Mouse (Mus musculus) limb, embryonic 10.5 days (tissue): ENCODE results near the gene Dlg2. TPM values are rescaled to one million over a fixed set of nuclear protein-coding genes. Genes with fewer than 3 reads are reported as not detected.
A peak's percentile ranks its signal among the peaks of the same experiment; 100 is the strongest.

Experiments used
- DNase-seq: peaks from one replicate; pipeline ENCODE4 v3.0.0-alpha.2; 2017; ENCODE audit warnings: low spot score
- H3K27ac ChIP-seq: fragments of 300-500 bp; sonication (generic); 2 replicates; pipeline ENCODE4 v1.5.1; 2016; ENCODE audit warnings: mild to moderate bottlenecking
- H3K27me3 ChIP-seq: fragments of 300-500 bp; sonication (generic); 2 replicates; pipeline ENCODE4 v1.6.1; 2016; ENCODE audit warnings: low read depth, mild to moderate bottlenecking; ENCODE audit not compliant: poor library complexity, severe bottlenecking
- H3K36me3 ChIP-seq: fragments of 300-500 bp; sonication (generic); 2 replicates; pipeline ENCODE4 v1.6.1; 2016; ENCODE audit warnings: mild to moderate bottlenecking, moderate library complexity
- H3K4me1 ChIP-seq: fragments of 300-500 bp; sonication (generic); 2 replicates; pipeline ENCODE4 v1.6.1; 2016
- H3K4me3 ChIP-seq: fragments of 300-500 bp; sonication (generic); 2 replicates; pipeline ENCODE4 v1.5.1; 2016; ENCODE audit warnings: mild to moderate bottlenecking, moderate library complexity
- H3K9me3 ChIP-seq: fragments of 300-500 bp; sonication (generic); replicated peaks from 2 replicates; pipeline ENCODE4 v1.6.1; 2016; ENCODE audit warnings: mild to moderate bottlenecking
- WGBS: fragments of 180-500 bp; shearing (Covaris S2); methylation state at CpG from one replicate; pipeline ENCODE4 v1.1.7; 2016; 5-methylcytosine and 5-hydroxymethylcytosine counted together
- polyA plus RNA-seq: library from polyadenylated mRNA; unstranded; fragments of >200 nt; fragmentation: Nextera tagmentation; extraction: Ambion mirVana; gene quantifications from 2 replicates; pipeline ENCODE4 v1.2.1, GENCODE M21; 2016

Dlg2 gene
- polyA plus RNA-seq, result 0.53 and 1.2 TPM in 2 replicates

DNA sequence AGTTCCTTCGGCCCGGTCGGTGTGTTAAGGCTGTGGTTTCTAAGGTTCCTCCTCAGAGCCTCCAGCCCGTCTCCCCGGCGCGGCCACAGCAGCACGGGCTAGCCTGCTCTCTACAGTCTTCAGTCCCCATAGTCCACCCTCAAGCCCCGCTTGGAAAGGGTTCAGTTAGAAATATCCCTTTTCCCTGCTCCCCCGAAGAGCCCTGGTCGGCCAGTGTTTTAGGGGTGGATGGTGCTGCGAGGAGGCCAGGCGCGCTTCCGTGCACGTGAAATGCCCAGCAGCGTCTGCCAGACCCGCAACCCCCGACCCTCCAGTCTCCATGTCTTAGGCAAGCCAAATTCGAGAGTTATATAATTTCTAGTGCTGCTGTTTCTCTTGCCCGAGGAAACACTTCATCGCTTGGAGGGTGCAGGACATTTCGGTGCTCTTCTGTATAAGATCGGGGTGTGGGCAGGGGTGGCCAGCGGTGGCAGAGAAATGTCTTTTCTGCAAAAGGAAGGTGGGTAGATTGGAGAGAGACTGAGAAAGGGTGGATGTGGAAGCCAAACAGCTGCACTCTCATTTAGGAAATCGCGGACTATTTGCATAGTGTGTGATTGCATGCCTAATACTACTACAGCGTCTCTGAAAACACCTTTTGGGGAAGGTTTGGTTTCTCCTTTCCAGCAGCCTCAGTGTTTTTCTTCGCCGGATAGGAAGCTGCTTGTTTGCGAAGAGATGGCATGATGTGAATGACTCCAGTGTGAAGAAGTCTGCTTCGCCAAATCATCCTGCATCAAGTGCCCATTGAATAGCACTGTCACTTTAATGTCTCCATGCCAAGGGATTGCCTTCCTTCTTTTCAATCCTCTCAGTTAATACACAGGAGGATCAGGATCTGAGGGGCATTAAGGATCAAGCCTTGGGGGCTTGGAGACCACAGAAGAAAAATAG, at the start of gene Dlg2:
Gene Dlg2, plus strand, starts transcription at position 360 of the 933 bp plus-strand sequence.
- peak within 1 kb of the TSS; percentile 85 for H3K27ac ChIP-seq
- H3K9me3 ChIP-seq, result no peaks in the 10 kb centered on the region
- H3K36me3 ChIP-seq, result no peaks in the 10 kb centered on the region
- peaks cover 16% of the 10 kb centered on the region for H3K4me1 ChIP-seq
- under 1% methylated on average over 32 of the region's 32 CpGs for WGBS
- peak within 1 kb of the TSS; percentile 70 for H3K4me3 ChIP-seq
- H3K27me3 ChIP-seq, result peaks cover 18% of the 10 kb centered on the region
- DNase-seq, result no peak

DNA sequence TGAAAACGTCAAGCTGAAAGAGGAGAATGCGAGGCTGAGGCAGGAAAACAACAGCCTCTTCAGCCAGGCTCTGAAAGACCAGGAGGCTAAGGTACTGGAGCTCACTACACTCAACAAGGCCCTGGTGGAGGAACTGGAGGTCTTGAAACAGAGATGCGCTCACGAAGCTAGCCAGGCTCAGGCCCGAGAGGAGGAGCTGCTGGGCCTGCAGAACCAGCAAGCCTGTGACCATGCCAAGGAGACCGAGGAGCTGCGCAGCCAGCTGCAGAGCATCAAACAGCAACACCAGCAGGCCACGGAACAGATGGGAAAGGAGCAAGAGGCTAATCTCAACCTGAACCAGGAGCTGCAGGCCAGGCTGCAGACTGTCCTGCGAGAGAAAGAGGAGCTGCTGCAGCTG, 49.5 kb upstream of the Dlg2 start:
- Histone ChIP-seq H3K27ac (0 out of 2 replicates have a peak overlapping the region, but pooled peaks have one; percentile 30), H3K27me3 (peaks cover 5% of the 10 kb centered on the region; the same call in 1 of the 2 replicates), H3K36me3 (no peaks in the 10 kb centered on the region), H3K9me3 (no peaks in the 10 kb centered on the region), H3K4me1 (peaks cover 8% of the 10 kb centered on the region), H3K4me3 (peak overlapping the region; percentile 49)
- no peak for DNase-seq
- 63% methylated on average over 9 of the region's 9 CpGs for whole genome bisulfite sequencing

DNA sequence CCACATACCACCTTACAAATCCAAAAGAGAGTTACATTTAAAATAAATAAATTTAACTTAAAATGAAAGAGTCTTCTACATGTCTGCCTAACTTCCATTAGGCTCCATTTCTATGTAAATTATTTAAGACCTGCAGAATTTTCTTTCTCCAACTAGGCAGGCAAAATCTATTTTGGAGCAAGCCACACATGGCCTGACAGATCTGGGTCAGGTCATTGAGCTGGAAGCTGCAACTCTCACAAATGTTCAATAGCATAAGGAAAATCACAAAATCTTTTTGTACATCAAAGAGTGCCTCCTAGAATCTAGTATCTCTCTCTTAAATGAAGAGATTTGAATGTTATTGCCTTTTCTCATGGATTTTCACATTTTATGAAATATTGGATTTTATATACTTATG, 44.3 kb upstream of the Dlg2 start:
- no peak for DNase-seq
- H3K27ac ChIP-seq, result no peak overlapping the region
- H3K4me1 ChIP-seq, result no peaks in the 10 kb centered on the region
- H3K4me3 ChIP-seq, result no peak overlapping the region
- no peaks in the 10 kb centered on the region for H3K36me3 ChIP-seq
- peaks cover 1% of the 10 kb centered on the region; the same call in 1 of the 2 replicates for H3K27me3 ChIP-seq
- no peaks in the 10 kb centered on the region for H3K9me3 ChIP-seq

DNA sequence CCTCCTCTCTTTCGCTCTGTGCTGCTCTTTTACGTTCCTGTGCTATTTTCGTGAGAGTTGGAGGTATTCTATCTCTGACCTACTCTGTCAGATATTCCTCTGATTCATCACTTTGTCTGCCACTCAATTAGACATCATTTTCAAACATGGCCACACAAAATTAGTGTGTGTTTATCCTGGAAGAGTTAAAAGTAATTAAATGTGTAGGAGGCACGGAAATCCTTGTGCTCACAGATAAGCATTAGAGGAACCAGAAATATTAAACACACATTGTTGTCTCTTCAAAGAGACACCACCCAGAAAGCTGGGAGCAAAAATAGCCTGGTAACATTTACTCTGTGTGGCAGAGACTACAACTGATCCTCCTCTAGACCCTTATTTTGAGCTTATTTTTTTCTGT, 36.4 kb upstream of the Dlg2 start:
- no peak overlapping the region for H3K27ac ChIP-seq
- 0 out of 2 replicates have a peak, but pooled peaks cover 2% of the 10 kb centered on the region for H3K36me3 ChIP-seq
- H3K4me3 ChIP-seq, result no peak overlapping the region
- no peaks in the 10 kb centered on the region for H3K27me3 ChIP-seq
- no peaks in the 10 kb centered on the region for H3K9me3 ChIP-seq
- DNase-seq, result no peak
- WGBS, result 86% methylated on average over 4 of the region's 4 CpGs
- no peaks in the 10 kb centered on the region for H3K4me1 ChIP-seq

DNA sequence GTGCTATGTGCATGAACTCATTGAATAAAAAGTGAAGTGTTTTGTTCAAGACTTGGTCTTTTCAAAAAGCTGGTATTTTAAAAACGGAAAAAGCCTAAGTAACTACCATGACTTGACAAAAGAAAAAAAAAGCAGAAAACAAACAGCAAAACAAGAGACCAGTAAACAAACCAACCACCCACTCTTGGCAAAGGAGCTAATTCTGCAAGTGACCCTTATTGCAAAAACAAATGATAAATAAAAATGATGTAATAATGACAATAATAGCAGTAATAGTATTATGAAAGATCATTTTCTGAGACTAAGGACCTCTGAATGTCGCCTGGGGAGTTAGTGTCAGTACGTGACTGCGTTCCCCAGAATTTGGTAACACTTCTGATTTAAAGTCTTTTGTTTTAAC, 34.4 kb upstream of the Dlg2 start:
- Histone ChIP-seq H3K27ac (peak overlapping the region; percentile 100), H3K4me3 (peak overlapping the region; percentile 95), H3K9me3 (no peaks in the 10 kb centered on the region), H3K36me3 (peaks cover 10% of the 10 kb centered on the region), H3K27me3 (no peaks in the 10 kb centered on the region), H3K4me1 (no peaks in the 10 kb centered on the region)
- WGBS, result 13% methylated on average over 4 of the region's 4 CpGs
- no peak for DNase-seq

DNA sequence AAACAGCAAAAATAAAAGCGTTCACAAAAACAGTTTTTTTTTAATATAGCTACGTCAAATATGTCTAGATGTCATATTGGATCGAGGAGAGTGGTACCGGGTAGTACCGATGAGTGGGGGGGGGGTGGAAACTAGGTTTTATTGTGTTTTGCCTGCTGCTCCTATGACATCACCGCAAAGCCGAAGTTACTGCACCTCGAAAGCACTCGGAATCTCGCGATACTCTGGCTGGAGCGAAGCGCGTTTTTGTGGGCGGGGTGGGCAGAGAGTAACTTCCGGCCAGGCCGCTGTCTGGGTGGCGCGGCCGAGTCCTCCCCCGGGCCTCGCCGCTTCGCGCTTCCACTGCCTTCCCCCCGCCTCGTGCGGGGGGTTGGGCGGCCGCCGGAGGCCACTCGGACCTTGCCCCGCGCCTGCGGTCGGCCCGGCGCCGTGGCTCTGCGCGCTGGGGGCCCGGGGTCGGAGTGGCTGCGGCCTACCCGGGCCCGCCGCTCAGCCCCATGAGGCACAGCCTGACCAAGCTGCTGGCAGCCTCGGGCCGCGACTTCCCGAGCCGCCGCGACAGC, 33.9 kb upstream of the Dlg2 start, which contains the start of gene Crebzf:
Gene Crebzf, plus strand, starts transcription at position 212 of the 563 bp plus-strand sequence.
- Histone ChIP-seq H3K9me3 (no peaks in the 10 kb centered on the region), H3K4me1 (no peaks in the 10 kb centered on the region), H3K4me3 (peak within 1 kb of the TSS; percentile 95), H3K27ac (peak within 1 kb of the TSS; percentile 100), H3K27me3 (no peaks in the 10 kb centered on the region), H3K36me3 (peaks cover 16% of the 10 kb centered on the region)
- WGBS, result under 1% methylated on average over 50 of the region's 54 CpGs
- peak; percentile 96 for DNase-seq

DNA sequence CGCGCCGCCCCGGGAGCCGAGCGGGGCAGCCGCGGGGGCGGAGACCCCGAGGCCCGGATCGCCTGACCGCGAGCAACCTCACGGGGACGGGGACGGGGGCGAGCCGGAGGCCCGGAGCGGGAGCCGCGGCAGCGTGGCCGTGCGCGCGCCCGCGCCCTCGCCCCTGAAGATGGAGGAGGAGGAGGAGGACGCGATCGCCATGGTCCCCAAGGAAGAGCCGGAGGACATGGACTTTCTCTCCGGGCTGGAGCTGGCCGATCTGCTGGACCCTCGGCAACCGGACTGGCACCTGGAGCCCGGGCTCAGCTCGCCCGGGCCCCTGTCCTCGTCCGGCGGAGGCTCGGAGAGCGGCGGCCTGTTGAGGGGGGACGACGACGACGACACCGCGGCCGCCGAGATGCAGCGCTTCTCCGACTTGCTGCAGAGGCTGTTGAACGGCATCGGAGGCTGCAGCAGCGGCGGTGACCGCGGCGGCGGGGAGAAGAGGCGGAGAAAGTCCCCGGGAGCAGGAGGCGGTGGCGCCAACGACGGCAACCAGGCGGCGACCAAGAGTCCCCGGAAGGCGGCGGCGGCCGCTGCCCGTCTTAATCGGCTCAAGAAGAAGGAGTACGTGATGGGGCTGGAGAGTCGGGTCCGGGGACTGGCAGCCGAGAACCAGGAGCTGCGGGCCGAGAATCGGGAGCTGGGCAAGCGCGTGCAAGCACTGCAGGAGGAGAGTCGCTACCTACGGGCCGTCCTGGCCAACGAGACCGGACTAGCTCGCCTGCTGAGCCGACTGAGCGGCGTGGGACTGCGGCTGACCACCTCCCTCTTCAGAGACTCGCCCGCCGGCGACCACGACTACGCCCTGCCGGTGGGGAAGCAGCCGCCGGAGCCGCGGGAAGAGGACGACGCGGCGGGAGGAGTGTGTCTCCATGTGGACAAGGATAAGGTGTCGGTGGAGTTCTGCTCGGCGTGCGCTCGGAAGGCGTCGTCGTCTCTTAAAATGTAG, 33.1 kb upstream of the Dlg2 start:
- DNase-seq, result peak; percentile 77
- H3K36me3 ChIP-seq, result peaks cover 24% of the 10 kb centered on the region
- H3K9me3 ChIP-seq, result no peaks in the 10 kb centered on the region
- no peaks in the 10 kb centered on the region for H3K27me3 ChIP-seq
- H3K27ac ChIP-seq, result peak overlapping the region; percentile 100
- under 1% methylated on average over 121 of the region's 123 CpGs for WGBS
- H3K4me1 ChIP-seq, result no peaks in the 10 kb centered on the region
- peak overlapping the region; percentile 95 for H3K4me3 ChIP-seq

DNA sequence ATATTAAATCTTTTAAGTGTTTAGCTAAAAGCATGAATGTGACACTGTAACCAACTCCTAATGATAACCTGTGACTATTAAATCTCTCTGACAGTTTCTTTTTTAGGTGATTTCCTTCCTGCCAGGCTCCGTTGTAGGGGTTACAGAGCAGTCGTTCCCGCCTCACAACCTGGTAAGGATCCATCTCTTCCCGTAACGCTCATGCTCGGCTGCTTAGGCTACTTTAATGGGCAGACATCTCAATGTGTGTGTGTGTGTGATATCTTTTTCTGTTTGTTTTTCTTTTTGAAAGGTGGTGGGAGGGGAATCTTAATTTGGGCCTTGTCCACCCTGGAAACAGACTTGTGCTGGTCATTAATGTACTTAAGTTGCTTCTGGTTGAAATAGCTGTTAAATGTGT, 32.3 kb upstream of the Dlg2 start:
- no peaks in the 10 kb centered on the region for H3K4me1 ChIP-seq
- WGBS, result under 1% methylated on average over 6 of the region's 6 CpGs
- peak overlapping the region; percentile 100 for H3K27ac ChIP-seq
- no peaks in the 10 kb centered on the region for H3K27me3 ChIP-seq
- peak overlapping the region; percentile 95 for H3K4me3 ChIP-seq
- DNase-seq, result peak; percentile 35
- peaks cover 30% of the 10 kb centered on the region for H3K36me3 ChIP-seq
- H3K9me3 ChIP-seq, result no peaks in the 10 kb centered on the region

DNA sequence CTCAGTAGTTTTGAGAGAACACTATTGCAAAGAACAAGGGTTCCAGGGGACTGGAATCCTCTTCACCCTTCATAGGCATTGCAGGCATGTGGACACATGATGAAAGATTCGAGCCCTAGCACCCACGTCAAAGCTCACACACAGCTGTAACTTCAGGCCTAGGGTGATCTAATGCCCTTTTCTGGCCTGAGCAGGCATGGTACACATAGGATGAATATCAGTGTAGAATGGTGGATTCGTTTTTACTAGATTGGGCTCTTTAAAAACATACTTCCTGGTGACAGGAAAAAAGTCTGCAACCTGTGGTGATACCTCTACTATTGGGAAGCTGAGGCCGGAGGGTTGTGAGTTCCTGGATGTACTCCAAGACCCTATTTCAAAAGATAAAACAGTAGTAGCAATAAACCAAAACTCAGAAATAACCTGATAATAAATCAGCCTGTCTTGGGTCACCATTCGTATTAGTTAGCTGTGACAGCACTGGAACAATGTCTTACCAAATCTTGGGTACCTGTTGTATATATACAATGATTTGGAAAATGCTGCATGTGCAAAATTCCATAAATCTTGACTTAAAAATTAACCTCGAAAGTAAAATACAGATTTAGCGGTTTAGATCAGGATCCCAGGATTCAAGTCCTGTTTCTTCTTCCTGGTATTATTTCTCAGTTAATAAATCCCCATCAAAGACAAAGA, 20.2 kb upstream of the Dlg2 start:
- Histone ChIP-seq H3K27ac (peak overlapping the region; percentile 92), H3K9me3 (no peaks in the 10 kb centered on the region), H3K27me3 (peaks cover 10% of the 10 kb centered on the region; the same call in 1 of the 2 replicates), H3K4me1 (peaks cover 15% of the 10 kb centered on the region), H3K36me3 (peaks cover 33% of the 10 kb centered on the region), H3K4me3 (peak overlapping the region; percentile 78)
- DNase-seq, result no peak
- WGBS, result 37% methylated on average over 7 of the region's 7 CpGs

DNA sequence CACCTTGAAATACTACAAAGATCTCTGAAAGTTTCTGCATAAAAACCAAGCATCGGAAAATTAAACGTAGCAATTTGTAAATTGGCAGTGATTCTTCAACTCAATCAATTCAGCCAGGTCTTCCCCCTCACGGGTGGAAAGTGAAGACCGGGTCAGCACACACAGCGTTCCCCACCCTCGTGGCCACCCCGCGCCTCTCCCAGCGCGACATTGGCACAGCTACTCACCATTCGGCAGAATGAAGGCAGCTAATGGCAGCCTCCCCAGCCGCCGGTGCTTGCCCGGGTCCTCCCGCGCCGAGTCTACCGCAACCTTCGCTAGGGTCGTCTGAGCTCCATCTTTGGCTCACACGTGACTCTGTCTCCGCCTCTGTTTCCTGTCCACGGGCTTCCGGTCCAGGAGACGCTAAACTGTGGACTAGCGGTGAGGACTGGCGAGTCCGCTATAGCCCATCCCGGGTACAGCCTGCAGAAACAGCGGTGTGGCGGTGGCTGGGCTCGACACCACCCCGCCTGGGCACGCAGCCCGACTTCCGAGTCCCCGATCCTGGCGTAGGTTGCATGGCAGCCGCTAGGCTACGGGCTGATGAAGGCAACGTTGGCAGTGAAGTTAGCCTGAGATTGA, 19.5 kb upstream of the Dlg2 start, which contains the start of gene Tmem126a:
Gene Tmem126a, minus strand, starts transcription at position 385 of the 624 bp plus-strand sequence.
- H3K27ac ChIP-seq, result peak within 1 kb of the TSS; percentile 92
- WGBS, result under 1% methylated on average over 41 of the region's 41 CpGs
- peak; percentile 90 for DNase-seq

DNA sequence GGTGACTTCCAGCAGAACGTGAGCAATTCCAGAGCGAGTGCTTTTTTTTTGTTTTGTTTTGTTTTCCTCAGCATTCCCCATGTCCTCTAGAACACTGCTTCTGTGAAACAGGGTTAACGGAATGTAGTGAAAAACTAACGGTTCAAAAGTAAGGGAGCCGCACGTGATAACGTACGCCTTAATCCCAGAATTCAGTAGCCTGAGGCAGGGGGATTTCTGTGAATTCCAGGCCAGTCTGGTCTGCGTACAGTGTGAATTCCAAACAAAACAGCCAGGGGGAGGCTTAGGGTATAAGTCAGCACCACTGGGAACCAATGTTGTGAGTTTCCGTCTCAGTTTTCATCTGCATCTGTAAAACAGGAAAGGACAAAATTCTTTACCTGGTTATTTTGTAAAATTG, 19.0 kb upstream of the Dlg2 start:
- whole genome bisulfite sequencing, result 24% methylated on average over 10 of the region's 10 CpGs
- peak overlapping the region; percentile 78 for H3K4me3 ChIP-seq
- peaks cover 22% of the 10 kb centered on the region for H3K36me3 ChIP-seq
- H3K4me1 ChIP-seq, result peaks cover 15% of the 10 kb centered on the region
- H3K27ac ChIP-seq, result peak overlapping the region; percentile 92
- no peak for DNase-seq
- H3K27me3 ChIP-seq, result peaks cover 10% of the 10 kb centered on the region; the same call in 1 of the 2 replicates
- no peaks in the 10 kb centered on the region for H3K9me3 ChIP-seq

More for the DNA sequence above, 19.5 kb upstream of the Dlg2 start, which contains the start of gene Tmem126a:
- peaks cover 10% of the 10 kb centered on the region; the same call in 1 of the 2 replicates for H3K27me3 ChIP-seq
- H3K36me3 ChIP-seq, result peaks cover 26% of the 10 kb centered on the region
- H3K4me1 ChIP-seq, result peaks cover 15% of the 10 kb centered on the region
- H3K4me3 ChIP-seq, result peak within 1 kb of the TSS; percentile 78
- H3K9me3 ChIP-seq, result no peaks in the 10 kb centered on the region
